In the genomic region with DNA sequence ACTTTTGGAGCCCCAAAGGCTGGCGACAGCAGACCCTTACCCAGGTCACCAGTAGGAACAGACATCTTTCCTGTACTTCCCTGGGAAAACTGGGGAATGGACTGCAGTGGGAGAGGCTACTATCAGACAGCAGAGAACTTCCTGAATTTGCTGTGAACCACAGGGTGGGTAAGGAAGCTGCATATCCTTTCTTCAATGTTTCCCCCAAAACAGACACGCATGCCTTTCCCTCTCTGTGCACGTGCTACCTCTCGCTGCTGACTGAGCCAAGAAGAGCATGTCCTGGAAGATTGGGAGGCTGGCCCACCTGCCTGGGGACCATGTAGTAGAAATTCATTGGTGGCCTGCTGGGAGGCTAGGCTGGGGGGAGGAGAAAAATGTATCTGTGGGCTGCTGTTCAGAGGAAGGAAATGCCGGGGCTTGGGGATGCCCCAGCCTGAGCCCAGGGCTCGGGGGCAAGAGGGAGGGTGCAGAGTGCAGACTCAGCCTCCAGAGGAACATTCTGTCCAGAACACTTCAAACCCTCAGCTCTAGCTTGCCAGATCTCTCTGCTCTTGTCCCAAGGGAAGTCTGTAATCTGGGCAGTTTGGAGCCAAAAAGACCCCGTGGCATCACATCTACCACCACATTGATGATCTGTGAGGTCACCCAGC, we compare ENCODE assay signal across 8 mouse cellular contexts.
DNase-seq lines count a peak whose midpoint lies in the region; ATAC-seq lines count a peak whose summit lies in the region.

No protein-coding gene starts in this region.

- H3K4me1 ChIP-seq in embryonic facial prominence, embryonic 15.5 days: peaks cover 34% of the 10 kb centered on the region
- H3K4me1 ChIP-seq in lung, embryonic 16.5 days (replicated peaks; ENCODE audit: control insufficient read depth, insufficient read depth, low read length): peaks cover 68% of the 10 kb centered on the region

- peaks cover 5% of the 10 kb centered on the region; the same call in 1 of the 2 replicates for H3K36me3 ChIP-seq in embryonic facial prominence, embryonic 15.5 days
- peaks cover 4% of the 10 kb centered on the region; the same call in 1 of the 2 replicates for H3K36me3 ChIP-seq in lung, embryonic 16.5 days (ENCODE audit: control insufficient read depth, insufficient read depth, low read length)

- H3K9ac ChIP-seq in embryonic facial prominence, embryonic 15.5 days: no peak overlapping the region
- peak overlapping the region; percentile 38; the same call in 1 of the 2 replicates for H3K9ac ChIP-seq in lung, embryonic 16.5 days (ENCODE audit: low read length)

- no peak overlapping the region for H3K4me3 ChIP-seq in embryonic facial prominence, embryonic 15.5 days (replicated peaks)
- H3K4me3 ChIP-seq in lung, embryonic 16.5 days (ENCODE audit: low read length): no peak overlapping the region

- H3K27me3 ChIP-seq in embryonic facial prominence, embryonic 15.5 days: no peaks in the 10 kb centered on the region
- no peaks in the 10 kb centered on the region for H3K27me3 ChIP-seq in lung, embryonic 16.5 days (ENCODE audit: control insufficient read depth, insufficient read depth, low read depth, low read length)

- ATAC-seq in embryonic facial prominence, embryonic 15.5 days (ENCODE audit: insufficient number of reproducible peaks, low FRiP score, low TSS enrichment, low read depth): no peak
- peak; percentile 59 for ATAC-seq in lung, embryonic 16.5 days (ENCODE audit: low read depth)
- ATAC-seq in monocyte, adult 5-6 weeks (replicated peaks; ENCODE audit: insufficient number of reproducible peaks, low FRiP score, low TSS enrichment, poor library complexity, severe bottlenecking): no peak

- no peak overlapping the region for H3K4me2 ChIP-seq in embryonic facial prominence, embryonic 15.5 days (replicated peaks)
- peak overlapping the region; percentile 40; the same call in 1 of the 2 replicates for H3K4me2 ChIP-seq in lung, embryonic 16.5 days (ENCODE audit: low read depth, low read length)

- H3K9me3 ChIP-seq in embryonic facial prominence, embryonic 15.5 days (replicated peaks): no peaks in the 10 kb centered on the region
- H3K9me3 ChIP-seq in lung, embryonic 16.5 days (ENCODE audit: control insufficient read depth, low read length): 0 out of 2 replicates have a peak, but pooled peaks cover 3% of the 10 kb centered on the region

- 0 out of 2 replicates have a peak overlapping the region, but pooled peaks have one; percentile 4 for H3K27ac ChIP-seq in embryonic facial prominence, embryonic 15.5 days (replicated peaks)
- peak overlapping the region; percentile 93 for H3K27ac ChIP-seq in lung, embryonic 16.5 days (ENCODE audit: low read length)

- 39% methylated on average over 7 of the region's 7 CpGs for WGBS in embryonic facial prominence, embryonic 15.5 days
- WGBS in lung, embryonic 16.5 days: 30% methylated on average over 7 of the region's 7 CpGs

- peak; percentile 86 to 87 for DNase-seq in adrenal gland, adult (ENCODE audit: inconsistent age in 2 of 2, low spot score in 1 of 2)
- DNase-seq in adrenal gland, postnatal 25 days: no peak
- DNase-seq in kidney, adult 18-20 months: peak; percentile 79
- no peak for DNase-seq in frontal cortex, postnatal 36 days (ENCODE audit: low spot score in 2 of 2)
- DNase-seq in embryo, embryonic 9.5 days (ENCODE audit: extremely low spot score): no peak

Comparison
In these comparisons a context has a peak if more than half of its experiments do, and no peak if none do; other contexts are left out.
1. DNase-seq: peak in adrenal gland, adult (2 of 2) and kidney, adult 18-20 months (single experiment); none in adrenal gland, postnatal 25 days (single experiment), frontal cortex, postnatal 36 days (0 of 2) and embryo, embryonic 9.5 days (single experiment).